Mouse (Mus musculus) E14TG2a.4 (cell line): ENCODE results near the gene Itgb3.
A peak's percentile ranks its signal among the peaks of the same experiment; 100 is the strongest.

ENCODE experiments used
- H3K27me3 ChIP-seq: 2 replicates; pipeline ENCODE4 v1.6.1; 2014; ENCODE audit warnings: low read length, control low read depth; ENCODE audit not compliant: insufficient read depth
- H3K36me3 ChIP-seq: 2 replicates; pipeline ENCODE4 v1.6.1; 2014; ENCODE audit warnings: low read length, control low read depth; ENCODE audit not compliant: insufficient read depth
- H3K4me1 ChIP-seq: replicated peaks from 2 replicates; pipeline ENCODE4 v1.6.1; 2014; ENCODE audit warnings: low read depth, low read length, control low read depth
- H3K4me3 ChIP-seq: replicated peaks from 2 replicates; pipeline ENCODE4 v1.5.1; 2014; ENCODE audit warnings: mild to moderate bottlenecking, low read length
- H3K9me3 ChIP-seq: 2 replicates; pipeline ENCODE4 v1.6.1; 2014; ENCODE audit warnings: low read length, control low read depth
- CTCF ChIP-seq: conservative IDR thresholded peaks from 2 replicates; pipeline ENCODE4 v1.5.1; 2014; ENCODE audit warnings: low read length
- NANOG ChIP-seq: IDR thresholded peaks from 2 replicates; pipeline ENCODE4 v1.6.1; 2014; ENCODE audit warnings: borderline replicate concordance, low read length, mixed read lengths
- POU5F1 ChIP-seq: IDR thresholded peaks from 2 replicates; pipeline ENCODE4 v1.6.1; 2014; ENCODE audit warnings: low read length, borderline replicate concordance

The Itgb3 gene

DNA sequence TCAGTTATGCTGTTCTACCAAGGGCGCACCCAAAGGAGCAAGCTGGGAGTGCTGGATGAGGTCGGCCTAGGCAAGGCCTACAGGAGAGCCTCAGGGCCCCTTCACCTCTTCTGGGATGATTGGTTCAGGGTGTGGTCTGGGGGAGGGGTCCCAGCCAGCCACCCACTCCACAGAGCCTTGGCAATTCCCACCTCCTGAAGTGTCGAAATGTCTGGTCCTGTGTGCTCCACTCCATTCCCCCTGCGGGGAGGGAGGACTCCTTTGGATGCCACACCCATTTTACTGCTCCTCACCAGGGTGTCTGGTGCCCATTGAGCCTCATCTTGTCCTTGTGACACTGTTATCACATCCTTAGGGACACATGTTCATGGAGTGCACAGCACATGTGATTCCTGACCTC lies 38.4 kb downstream of the Itgb3 start:
- Histone ChIP-seq H3K36me3 (no peaks in the 10 kb centered on the region), H3K9me3 (no peaks in the 10 kb centered on the region), H3K27me3 (peaks cover 24% of the 10 kb centered on the region), H3K4me1 (peaks cover 27% of the 10 kb centered on the region), H3K4me3 (no peak overlapping the region)
- TF ChIP-seq CTCF (no peak), NANOG (no peak)

DNA sequence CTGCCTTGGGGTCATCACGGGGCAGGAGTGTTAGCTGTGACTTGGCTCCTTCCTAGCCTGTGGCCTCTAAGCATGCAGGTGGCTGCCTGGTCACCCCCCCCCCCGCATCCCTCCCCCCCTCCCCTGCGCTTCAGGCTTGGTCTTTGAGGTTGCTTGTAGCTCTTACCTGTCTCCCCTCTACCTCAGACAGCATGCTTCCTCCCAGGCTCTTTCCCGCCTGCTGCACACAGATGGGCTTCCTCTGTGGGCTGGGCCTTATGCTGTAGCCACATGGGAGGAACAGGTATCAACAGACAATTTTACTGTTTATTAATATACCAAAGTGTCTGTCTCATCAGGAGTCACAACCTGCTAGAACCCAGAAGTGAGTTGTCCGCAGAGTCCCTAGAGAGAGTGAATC lies 38.8 kb downstream of the Itgb3 start:
- H3K4me1 ChIP-seq = peaks cover 27% of the 10 kb centered on the region
- H3K27me3 ChIP-seq = peaks cover 24% of the 10 kb centered on the region
- H3K9me3 ChIP-seq = no peaks in the 10 kb centered on the region
- no peaks in the 10 kb centered on the region for H3K36me3 ChIP-seq
- no peak for TF ChIP-seq CTCF
- no peak for TF ChIP-seq NANOG
- no peak for TF ChIP-seq POU5F1
- no peak overlapping the region for H3K4me3 ChIP-seq

DNA sequence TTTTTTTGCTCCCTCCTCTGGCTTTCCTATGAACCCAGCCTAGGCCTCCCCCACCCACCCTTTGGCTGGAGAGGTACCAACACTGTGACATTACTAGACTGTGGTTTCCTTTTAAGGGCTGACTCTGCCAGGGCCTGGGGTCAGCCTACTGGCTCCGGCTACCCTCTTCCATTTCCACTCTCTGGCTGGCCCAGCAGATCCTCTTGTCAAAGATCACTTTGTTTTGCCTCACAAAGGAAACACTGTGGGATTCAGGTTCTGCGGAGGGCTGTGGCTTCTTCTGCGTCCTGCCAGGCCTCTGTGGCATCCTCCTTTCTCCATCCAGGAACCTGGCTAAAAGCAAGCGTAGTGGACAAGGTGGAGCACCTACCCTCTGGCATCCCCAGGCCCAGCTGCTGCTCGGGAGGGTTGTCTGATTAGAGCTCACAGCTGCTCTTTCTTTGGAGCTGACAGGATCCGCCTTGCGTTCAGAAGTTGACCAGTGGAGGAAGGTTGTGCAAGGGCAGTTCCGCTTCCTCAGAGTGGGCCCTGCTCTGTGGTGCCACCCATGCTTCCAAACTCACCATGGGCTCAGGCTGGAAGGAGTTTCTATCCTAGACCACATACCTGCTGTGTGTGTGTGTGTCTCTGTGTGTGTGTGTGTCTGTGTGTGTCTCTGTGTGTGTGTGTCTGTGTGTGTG lies 39.5 kb downstream of the Itgb3 start:
- no peak overlapping the region for H3K4me3 ChIP-seq
- H3K27me3 ChIP-seq = peaks cover 19% of the 10 kb centered on the region
- H3K4me1 ChIP-seq = peaks cover 27% of the 10 kb centered on the region
- H3K9me3 ChIP-seq = no peaks in the 10 kb centered on the region
- no peaks in the 10 kb centered on the region for H3K36me3 ChIP-seq
- TF ChIP-seq POU5F1 (no peak), NANOG (no peak), CTCF (no peak)

DNA sequence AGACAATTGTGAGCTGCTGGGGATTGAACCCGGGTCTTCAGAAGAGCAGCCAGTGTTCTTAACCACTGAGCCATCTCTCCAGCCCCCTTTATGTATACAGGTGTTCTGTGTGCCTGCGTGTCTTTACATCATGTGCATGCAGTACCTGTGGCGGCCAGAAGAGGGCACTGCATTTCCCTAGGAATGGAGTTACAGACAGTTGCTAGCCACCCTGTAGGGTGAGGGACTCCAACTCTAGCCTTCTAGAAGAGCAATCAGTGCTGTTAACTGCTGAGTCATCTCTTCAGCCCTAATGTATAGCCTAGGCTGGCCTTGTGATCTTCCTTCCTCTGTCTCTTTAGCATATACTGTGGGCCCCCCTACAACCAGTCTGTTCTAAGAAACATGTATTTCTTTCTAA lies 40.8 kb downstream of the Itgb3 start:
- Histone ChIP-seq H3K27me3 (peaks cover 10% of the 10 kb centered on the region), H3K4me1 (peaks cover 24% of the 10 kb centered on the region), H3K4me3 (no peak overlapping the region), H3K9me3 (no peaks in the 10 kb centered on the region), H3K36me3 (no peaks in the 10 kb centered on the region)
- TF ChIP-seq CTCF (peak; percentile 92), POU5F1 (no peak)

DNA sequence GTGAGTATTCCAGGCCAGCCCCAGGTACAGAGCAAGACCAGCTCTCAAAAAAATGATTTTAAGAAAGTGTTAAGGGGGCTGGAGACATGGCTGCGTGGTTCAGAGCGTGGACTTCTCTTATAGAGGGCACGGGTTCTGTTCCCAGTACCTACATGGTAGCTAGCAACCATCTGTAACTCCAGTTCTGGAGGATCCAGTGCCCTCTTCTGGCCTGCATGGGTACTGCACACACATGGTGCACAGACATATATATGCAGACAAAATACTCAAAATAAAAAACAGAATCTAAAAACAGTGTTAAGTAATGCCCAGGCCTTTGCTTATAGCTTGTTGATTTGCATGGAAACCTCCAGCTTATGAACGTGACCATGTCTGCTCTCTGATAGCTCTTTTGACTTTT lies 52.8 kb downstream of the Itgb3 start:
- H3K9me3 ChIP-seq = peaks cover 8% of the 10 kb centered on the region
- H3K36me3 ChIP-seq = no peaks in the 10 kb centered on the region
- no peak overlapping the region for H3K4me3 ChIP-seq
- H3K4me1 ChIP-seq = peaks cover 33% of the 10 kb centered on the region
- peaks cover 39% of the 10 kb centered on the region for H3K27me3 ChIP-seq
- TF ChIP-seq POU5F1 (no peak), CTCF (peak; percentile 50)

DNA sequence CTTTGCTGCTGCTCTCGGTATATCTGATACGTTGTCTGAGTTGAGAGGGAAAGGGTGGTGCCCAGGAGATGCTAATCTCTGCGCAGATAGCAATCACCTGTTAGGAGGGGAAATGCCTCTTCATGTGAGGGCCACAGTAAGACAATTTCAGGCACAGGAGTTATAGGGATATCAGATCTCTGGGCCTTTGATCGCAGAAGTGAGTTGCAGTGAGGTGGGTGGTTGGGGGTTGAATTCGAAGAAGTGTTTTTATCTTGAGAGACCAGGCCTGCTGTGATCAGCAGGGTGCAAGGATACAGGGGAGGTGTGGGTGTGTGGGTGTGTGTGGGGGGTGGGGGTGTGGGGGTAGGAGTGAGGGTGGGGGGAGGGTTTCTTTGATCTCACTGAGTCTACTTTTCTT lies 53.3 kb downstream of the Itgb3 start:
- no peak overlapping the region for H3K4me3 ChIP-seq
- peaks cover 30% of the 10 kb centered on the region for H3K4me1 ChIP-seq
- no peaks in the 10 kb centered on the region for H3K36me3 ChIP-seq
- H3K27me3 ChIP-seq = peaks cover 34% of the 10 kb centered on the region
- no peak for TF ChIP-seq NANOG
- H3K9me3 ChIP-seq = peaks cover 8% of the 10 kb centered on the region

DNA sequence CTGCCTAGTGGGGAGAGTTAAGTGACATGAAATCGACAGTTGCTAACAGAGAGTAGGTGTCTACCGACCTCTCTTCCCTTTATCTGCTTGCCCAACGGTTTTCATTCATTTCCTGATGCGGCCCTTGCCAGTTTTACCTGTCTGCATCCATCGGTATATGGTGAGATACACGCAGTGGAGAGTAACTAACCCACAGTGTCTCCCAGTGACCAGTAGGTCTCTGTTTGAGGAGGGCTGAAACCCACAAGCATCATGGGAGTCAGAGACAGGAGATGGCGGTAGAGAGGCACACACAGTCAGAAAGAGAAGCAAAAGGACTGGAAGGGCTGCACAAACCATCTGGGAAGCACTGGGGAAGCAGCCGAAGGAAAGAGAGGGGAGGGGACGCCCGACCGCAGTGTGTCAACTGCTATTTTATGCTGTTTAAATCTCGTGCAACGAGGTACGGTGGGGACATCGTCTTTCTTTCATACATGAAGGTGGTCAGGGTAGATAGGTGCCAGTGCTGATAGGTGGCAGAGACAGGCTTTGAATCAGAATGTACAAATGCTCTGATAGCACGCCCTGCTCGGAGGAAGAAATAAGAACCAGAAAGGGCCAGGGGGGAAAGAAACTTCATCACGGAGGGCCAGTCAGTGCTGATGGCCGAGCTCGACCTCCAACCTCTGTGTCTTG lies 53.9 kb downstream of the Itgb3 start:
- Histone ChIP-seq H3K4me3 (no peak overlapping the region), H3K27me3 (peaks cover 29% of the 10 kb centered on the region), H3K9me3 (peaks cover 8% of the 10 kb centered on the region), H3K36me3 (no peaks in the 10 kb centered on the region), H3K4me1 (peaks cover 30% of the 10 kb centered on the region)
- TF ChIP-seq CTCF (peak; percentile 21; the same call in 1 of the 2 replicates), NANOG (no peak), POU5F1 (no peak)

DNA sequence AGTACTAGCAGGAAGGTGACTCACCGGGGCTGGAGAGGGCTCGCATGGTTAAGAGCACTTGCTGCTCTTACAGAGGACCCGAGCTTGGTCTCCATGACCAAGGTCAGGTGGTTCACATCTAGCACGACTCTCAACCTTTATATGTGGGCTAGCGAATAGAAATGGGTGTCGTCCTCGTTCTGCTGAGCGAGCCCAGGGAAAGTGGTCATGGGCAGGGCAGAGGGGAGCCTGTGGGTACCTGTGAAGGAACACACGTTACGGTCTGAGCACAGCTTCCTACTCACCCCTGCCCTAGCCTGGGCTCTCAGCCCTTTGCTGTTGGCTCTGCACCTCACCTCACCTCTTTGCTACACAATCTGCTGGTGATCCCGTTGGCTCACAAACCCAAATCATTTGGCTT lies 54.8 kb downstream of the Itgb3 start:
- H3K4me1 ChIP-seq = peaks cover 27% of the 10 kb centered on the region
- peaks cover 8% of the 10 kb centered on the region for H3K9me3 ChIP-seq
- TF ChIP-seq CTCF (no peak), POU5F1 (no peak), NANOG (no peak)
- H3K4me3 ChIP-seq = no peak overlapping the region
- peaks cover 20% of the 10 kb centered on the region for H3K27me3 ChIP-seq
- H3K36me3 ChIP-seq = no peaks in the 10 kb centered on the region
